Mouse (Mus musculus): ENCODE results near the gene Sf3a1.

GRCm38 (mm10) chr11:4119635-4120034 is 40.5 kb upstream of the Sf3a1 start:
- no peak for TF ChIP-seq EP300 (optimal IDR thresholded peaks at IDR 0.05)
- TF ChIP-seq CTCF (IDR thresholded peaks at IDR 0.05; ENCODE audit: low read depth) = no peak

Data from stomach, postnatal 0 days (tissue).